Mouse (Mus musculus) kidney, adult 2 months (tissue): ENCODE data around the gene Nup54.

Experiments
- CTCF ChIP-seq: fragments of 200-500 bp; conservative IDR thresholded peaks from 2 replicates; pipeline ENCODE4 v1.5.1; 2011; ENCODE audit warnings: low read depth, mild to moderate bottlenecking, control low read depth, low read length, moderate library complexity, mixed read lengths; ENCODE audit not compliant: insufficient read depth, insufficient read length
- POLR2A ChIP-seq: fragments of 200-500 bp; IDR thresholded peaks from one replicate; pipeline ENCODE4 v1.6.1; 2011; ENCODE audit warnings: low read depth, low read length, control low read depth

DNA sequence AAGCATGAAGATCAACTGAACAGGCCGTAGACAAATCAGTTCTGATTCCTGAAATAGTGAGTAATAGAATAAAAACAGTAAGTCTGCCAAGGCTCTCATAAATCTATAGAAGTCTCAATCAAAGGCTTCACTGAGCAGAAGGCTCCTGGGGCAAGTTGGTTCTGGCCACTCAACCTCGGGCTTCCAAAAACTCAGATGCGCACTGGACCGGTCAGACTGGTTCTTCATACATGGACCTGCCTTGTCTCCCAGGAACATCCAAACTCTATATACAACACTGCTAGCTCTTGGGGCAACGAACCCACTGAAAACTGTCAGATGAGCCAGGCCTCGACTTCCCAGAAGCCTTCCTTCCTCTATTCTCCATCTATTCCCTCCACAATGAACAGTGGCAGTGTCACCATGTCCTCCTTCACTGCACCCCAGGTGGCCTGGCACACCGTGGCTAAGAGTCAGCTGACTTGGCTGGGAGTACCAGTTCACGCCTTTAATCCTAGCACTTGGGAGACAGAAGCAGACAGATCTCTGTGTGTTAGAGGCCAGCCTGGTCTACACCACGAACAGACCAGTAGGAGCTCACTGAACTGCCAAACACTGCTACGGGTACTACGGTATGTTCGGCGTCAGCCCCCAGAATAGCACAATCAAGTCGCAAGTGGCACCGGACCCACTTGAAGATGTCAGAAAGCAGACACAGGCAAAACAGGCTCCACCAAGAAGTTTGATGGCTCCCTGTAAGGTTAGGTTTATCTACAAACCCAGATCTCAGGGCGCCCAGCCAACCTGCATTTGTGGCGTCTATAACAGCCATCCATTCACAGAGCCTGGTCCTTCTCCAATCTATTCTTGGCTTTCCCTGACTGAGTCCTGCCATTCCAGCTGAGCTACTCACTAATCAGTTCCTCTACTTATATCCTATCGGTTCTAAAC lies 34.4 kb upstream of the Nup54 start:
- TF ChIP-seq POLR2A (no peak), CTCF (no peak)
